Mouse (Mus musculus): ENCODE measurements at regions not wholly inside any gene's neighbourhood (a gene's known extent, or its start where the extent isn't known, plus 50 kb on each side); places are given as distances from the start of the nearest gene placed in this dataset.

DNA sequence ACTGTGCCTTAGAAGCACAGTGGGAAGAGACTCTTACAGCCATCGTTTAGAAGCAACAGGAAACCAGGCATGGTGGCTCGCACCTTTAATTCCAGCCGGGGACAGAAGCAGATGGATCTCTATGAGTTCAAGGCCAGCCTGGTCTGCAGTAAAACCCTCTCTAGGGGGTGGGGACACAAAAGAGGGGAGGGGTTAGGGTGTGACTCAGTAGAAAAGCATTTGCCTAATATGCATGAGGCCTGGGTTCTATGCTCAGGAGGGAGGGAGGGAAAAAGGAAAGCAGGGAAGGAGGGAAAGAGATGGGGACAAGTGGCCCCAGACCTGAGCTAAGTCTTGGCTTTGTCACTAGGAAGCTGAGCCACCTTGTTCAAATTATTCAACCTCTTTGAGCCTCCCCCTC is 81.2 kb downstream of the Mrm1 start:
- TF ChIP-seq ZNF384 (IDR thresholded peaks at IDR 0.05; ENCODE audit: low read depth, low read length) (no peak), HCFC1 (IDR thresholded peaks at IDR 0.05; ENCODE audit: borderline replicate concordance, insufficient read depth, low read length) (no peak), CHD2 (IDR thresholded peaks at IDR 0.05; ENCODE audit: low read depth, low read length) (no peak), ZC3H11A (IDR thresholded peaks at IDR 0.05; ENCODE audit: borderline replicate concordance, low read depth, low read length) (no peak)
